Mouse (Mus musculus): ENCODE data around the gene Gabpa. TPM values are rescaled to one million over a fixed set of nuclear protein-coding genes. Genes with fewer than 3 reads are reported as not detected.

The Gabpa gene
- total RNA-seq, 2 experiments from 2014 or later = 23.2 to 25.7 TPM

GRCm38 (mm10) chr16:84853492-84853891 is 18.8 kb downstream of the Gabpa start:
- no peak for DNase-seq (ENCODE audit: low spot score in 2 of 2)

GRCm38 (mm10) chr16:84864656-84865055 is 29.9 kb downstream of the Gabpa start:
- no peak for DNase-seq (ENCODE audit: low spot score in 2 of 2)

GRCm38 (mm10) chr16:84873805-84874204 is 39.1 kb downstream of the Gabpa start:
- no peak for DNase-seq (ENCODE audit: low spot score in 2 of 2)

GRCm38 (mm10) chr16:84875012-84875717 is 40.4 kb downstream of the Gabpa start:
- peak; percentile 13 to 29 for DNase-seq (ENCODE audit: low spot score in 2 of 2)

- peak in 1 of 2 experiments; percentile 15 for DNase-seq (ENCODE audit: low spot score in 2 of 2)
Measured at GRCm38 (mm10) chr16:84875718-84876035, 41.0 kb downstream of the Gabpa start.

GRCm38 (mm10) chr16:84876082-84876481 is 41.4 kb downstream of the Gabpa start:
- peak; percentile 8 to 16 for DNase-seq (ENCODE audit: low spot score in 2 of 2)

GRCm38 (mm10) chr16:84879146-84879545 is 44.4 kb downstream of the Gabpa start:
- DNase-seq (ENCODE audit: low spot score in 2 of 2) = peak; percentile 77 to 82

GRCm38 (mm10) chr16:84881168-84881567 is 46.4 kb downstream of the Gabpa start:
- DNase-seq (ENCODE audit: low spot score in 2 of 2) = no peak

GRCm38 (mm10) chr16:84881754-84882321 is 47.1 kb downstream of the Gabpa start:
- DNase-seq (ENCODE audit: low spot score in 2 of 2) = no peak

- no peak for DNase-seq (ENCODE audit: low spot score in 2 of 2)
Measured at GRCm38 (mm10) chr16:84884572-84884971, 49.8 kb downstream of the Gabpa start.

- DNase-seq (ENCODE audit: low spot score in 2 of 2) = no peak
Measured at GRCm38 (mm10) chr16:84902995-84903394, 68.3 kb downstream of the Gabpa start.

GRCm38 (mm10) chr16:84911477-84912165 is 76.9 kb downstream of the Gabpa start:
- DNase-seq (ENCODE audit: low spot score in 2 of 2) = no peak

Other genes with a start within 250 kb of the Gabpa start
- 10 to 100 TPM; 18.9 to 21.3 TPM for gene Mrpl39, start 99.2 kb upstream of the Gabpa start, total RNA-seq (2021)
- gene Jam2, start 60.8 kb upstream of the Gabpa start, total RNA-seq (2021) = 10 to 100 TPM; 26.3 to 30.4 TPM
- gene Atp5j, start 700 bp downstream of the Gabpa start, total RNA-seq (2021) = 100 to 1,000 TPM; 301 to 317 TPM